Mouse (Mus musculus) MEL (cell line): ENCODE measurements around the gene Kank3. TPM values are rescaled to one million over a fixed set of nuclear protein-coding genes. Genes with fewer than 3 reads are reported as not detected.

Experiments used
- DNase-seq: peaks from one replicate; pipeline ENCODE4 v3.0.0; 2011; ENCODE audit warnings: low read depth, low spot score
- H3K27ac ChIP-seq: 2 replicates; pipeline ENCODE4 v1.5.1; 2012; ENCODE audit warnings: low read depth, mild to moderate bottlenecking, control low read depth, low read length, moderate library complexity; ENCODE audit not compliant: control insufficient read depth
- H3K27me3 ChIP-seq, 2 experiments: fragments of 150-350 bp in 1 of 2; sonication (generic) in 1 of 2; 2 replicates each; pipeline ENCODE4 v1.6.1; 2012; ENCODE audit warnings: low read length in 2 of 2, mild to moderate bottlenecking in 2 of 2, improper control_type of control experiment in 1 of 2, moderate library complexity in 1 of 2; ENCODE audit not compliant: insufficient read depth in 2 of 2, control insufficient read depth in 1 of 2
- H3K36me3 ChIP-seq, 2 experiments: 2 replicates each; pipeline ENCODE4 v1.6.1; 2012 to 2014; ENCODE audit warnings: low read length in 2 of 2, improper control_type of control experiment in 1 of 2, inconsistent platforms in 1 of 2, mild to moderate bottlenecking in 1 of 2; ENCODE audit not compliant: insufficient read depth in 2 of 2, control insufficient read depth in 1 of 2
- H3K4me1 ChIP-seq, 2 experiments: fragments of 150-350 bp in 1 of 2; sonication (generic) in 1 of 2; 2 replicates each; pipeline ENCODE4 v1.6.1; 2012; ENCODE audit warnings: low read length in 2 of 2, improper control_type of control experiment in 1 of 2, mild to moderate bottlenecking in 1 of 2; ENCODE audit not compliant: insufficient read depth in 2 of 2, control insufficient read depth in 1 of 2
- H3K4me3 ChIP-seq, 2 experiments: fragments of 150-350 bp in 1 of 2; sonication (generic) in 1 of 2; 2 replicates each; pipeline ENCODE4 v1.5.1; 2012; ENCODE audit warnings: low read depth in 2 of 2, low read length in 2 of 2, mild to moderate bottlenecking in 2 of 2, moderate library complexity in 2 of 2, control low read depth in 1 of 2, improper control_type of control experiment in 1 of 2; ENCODE audit not compliant: control insufficient read depth in 1 of 2, insufficient read depth in 1 of 2
- H3K79me2 ChIP-seq: 2 replicates; pipeline ENCODE4 v1.6.1; 2012; ENCODE audit warnings: mild to moderate bottlenecking, low read length, moderate library complexity; ENCODE audit not compliant: control insufficient read depth, poor library complexity, insufficient read depth
- H3K9ac ChIP-seq: 2 replicates; pipeline ENCODE4 v1.6.1; 2012; ENCODE audit warnings: low read depth, mild to moderate bottlenecking, control low read depth, low read length, moderate library complexity; ENCODE audit not compliant: control insufficient read depth, poor library complexity, severe bottlenecking
- H3K9me3 ChIP-seq: fragments of 150-350 bp; sonication (generic); replicated peaks from 2 replicates; pipeline ENCODE4 v1.6.1; 2012; ENCODE audit warnings: mild to moderate bottlenecking, low read length, improper control_type of control experiment, moderate library complexity; ENCODE audit not compliant: insufficient read depth
- BHLHE40 ChIP-seq: IDR thresholded peaks from 2 replicates; pipeline ENCODE4 v1.6.1; 2012; ENCODE audit warnings: low read depth, mild to moderate bottlenecking, inconsistent platforms, low read length, improper control_type of control experiment, borderline replicate concordance
- CHD1 ChIP-seq: IDR thresholded peaks from 2 replicates; pipeline ENCODE4 v1.6.1; 2012; ENCODE audit warnings: low read depth, mild to moderate bottlenecking, inconsistent platforms, low read length, improper control_type of control experiment
- CHD2 ChIP-seq: IDR thresholded peaks from 2 replicates; pipeline ENCODE4 v1.6.1; 2011; ENCODE audit warnings: low read length, improper control_type of control experiment
- CTCF ChIP-seq, 3 experiments: IDR thresholded peaks in 2 of 3; conservative IDR thresholded peaks in 1 of 3; 2 replicates each; pipeline ENCODE4 v1.5.1; 2011 to 2012; ENCODE audit warnings: low read length in 3 of 3, low read depth in 2 of 3, mild to moderate bottlenecking in 2 of 3, improper control_type of control experiment in 1 of 3, inconsistent platforms in 1 of 3, mixed read lengths in 1 of 3, moderate library complexity in 1 of 3; ENCODE audit not compliant: control insufficient read depth in 1 of 3, insufficient read depth in 1 of 3, poor library complexity in 1 of 3, severe bottlenecking in 1 of 3
- E2F4 ChIP-seq: IDR thresholded peaks from 2 replicates; pipeline ENCODE4 v1.6.1; 2011; ENCODE audit warnings: low read depth, low read length, improper control_type of control experiment, borderline replicate concordance
- ELF1 ChIP-seq: IDR thresholded peaks from 2 replicates; pipeline ENCODE4 v1.6.1; 2014; ENCODE audit warnings: low read depth, mild to moderate bottlenecking, inconsistent platforms, low read length, improper control_type of control experiment, moderate library complexity
- EP300 ChIP-seq, 2 experiments: IDR thresholded peaks; 2 replicates each; pipeline ENCODE4 v1.6.1; 2011; ENCODE audit warnings: improper control_type of control experiment in 2 of 2, low read length in 2 of 2, low read depth in 1 of 2, mild to moderate bottlenecking in 1 of 2
- GABPA ChIP-seq: IDR thresholded peaks from 2 replicates; pipeline ENCODE4 v1.6.1; 2012; ENCODE audit warnings: low read depth, mild to moderate bottlenecking, inconsistent platforms, low read length, improper control_type of control experiment, moderate library complexity
- GATA1 ChIP-seq: IDR thresholded peaks from 2 replicates; pipeline ENCODE4 v1.6.1; 2011; ENCODE audit warnings: low read depth, low read length, improper control_type of control experiment
- HCFC1 ChIP-seq: IDR thresholded peaks from 2 replicates; pipeline ENCODE4 v1.6.1; 2012; ENCODE audit warnings: low read depth, mild to moderate bottlenecking, inconsistent platforms, low read length, improper control_type of control experiment, moderate library complexity
- JUND ChIP-seq: IDR thresholded peaks from 2 replicates; pipeline ENCODE4 v1.6.1; 2011; ENCODE audit warnings: low read depth, mild to moderate bottlenecking, improper control_type of control experiment, low read length
- KAT2A ChIP-seq: conservative IDR thresholded peaks from 2 replicates; pipeline ENCODE4 v1.6.1; 2012; ENCODE audit warnings: low read depth, low read length, improper control_type of control experiment, inconsistent platforms
- MAFK ChIP-seq: IDR thresholded peaks from 2 replicates; pipeline ENCODE4 v1.6.1; 2011; ENCODE audit warnings: low read depth, mild to moderate bottlenecking, low read length, improper control_type of control experiment, borderline replicate concordance
- MAX ChIP-seq: IDR thresholded peaks from 2 replicates; pipeline ENCODE4 v1.6.1; 2011; ENCODE audit warnings: low read length, improper control_type of control experiment
- MAZ ChIP-seq: IDR thresholded peaks from 2 replicates; pipeline ENCODE4 v1.6.1; 2012; ENCODE audit warnings: low read depth, mild to moderate bottlenecking, inconsistent platforms, low read length, improper control_type of control experiment
- MEF2A ChIP-seq: IDR thresholded peaks from 2 replicates; pipeline ENCODE4 v1.6.1; 2014; ENCODE audit warnings: low read depth, mild to moderate bottlenecking, inconsistent platforms, low read length, improper control_type of control experiment; ENCODE audit not compliant: poor library complexity, insufficient replicate concordance, severe bottlenecking; ENCODE audit errors: extremely low read depth
- MXI1 ChIP-seq: IDR thresholded peaks from 2 replicates; pipeline ENCODE4 v1.6.1; 2011; ENCODE audit warnings: mild to moderate bottlenecking, low read depth, low read length, improper control_type of control experiment
- MYC ChIP-seq: IDR thresholded peaks from 2 replicates; pipeline ENCODE4 v1.6.1; 2011; ENCODE audit warnings: low read depth, mild to moderate bottlenecking, low read length, improper control_type of control experiment, moderate library complexity
- NRF1 ChIP-seq: IDR thresholded peaks from 2 replicates; pipeline ENCODE4 v1.6.1; 2014; ENCODE audit warnings: low read depth, mild to moderate bottlenecking, inconsistent platforms, low read length, improper control_type of control experiment, moderate library complexity; ENCODE audit not compliant: poor library complexity, insufficient read depth, severe bottlenecking
- POLR2AphosphoS5 ChIP-seq: IDR thresholded peaks from 2 replicates; pipeline ENCODE4 v1.6.1; 2012; ENCODE audit warnings: low read depth, borderline replicate concordance, mild to moderate bottlenecking, inconsistent platforms, low read length, moderate library complexity, mixed read lengths
- RAD21 ChIP-seq: IDR thresholded peaks from 2 replicates; pipeline ENCODE4 v1.6.1; 2011; ENCODE audit warnings: mild to moderate bottlenecking, low read depth, low read length, improper control_type of control experiment
- SMC3 ChIP-seq: IDR thresholded peaks from 2 replicates; pipeline ENCODE4 v1.6.1; 2011; ENCODE audit warnings: low read depth, low read length, improper control_type of control experiment
- TBP ChIP-seq: IDR thresholded peaks from 2 replicates; pipeline ENCODE4 v1.8.0; 2011; ENCODE audit warnings: low read depth, low read length, improper control_type of control experiment
- USF2 ChIP-seq, 2 experiments: IDR thresholded peaks; 2 replicates each; pipeline ENCODE4 v1.6.1; 2011 to 2012; ENCODE audit warnings: improper control_type of control experiment in 2 of 2, low read length in 2 of 2, borderline replicate concordance in 1 of 2, inconsistent platforms in 1 of 2, low read depth in 1 of 2, mild to moderate bottlenecking in 1 of 2; ENCODE audit not compliant: insufficient read depth in 1 of 2
- polyA plus RNA-seq, 2 experiments: library from polyadenylated mRNA; stranded (reverse) in 1 of 2; unstranded in 1 of 2; fragments of >175 nt in 1 of 2; fragments of >200 nt in 1 of 2; gene quantifications; 2 replicates each; pipeline versions ENCODE4 v1.2.1 to v1.2.4; 2012; ENCODE audit warnings: low replicate concordance in 2 of 2, low read depth in 1 of 2; ENCODE audit not compliant: insufficient read length in 2 of 2, insufficient read depth in 1 of 2, missing spikeins in 1 of 2
- total RNA-seq: library from RNA; depleted of rRNA; stranded (reverse); fragments of 300-350 nt; gene quantifications from 2 replicates; pipeline ENCODE4 v1.2.3, GENCODE M21; 2012

Kank3 gene
- total and polyA plus RNA-seq, 3 experiments, result 5.2 to 5.5 TPM; not detected in 1

- no peak for DNase-seq
- no peak overlapping the region for H3K9ac ChIP-seq
- TF ChIP-seq CTCF (IDR thresholded peaks at IDR 0.05 in 2 of 3, conservative IDR thresholded peaks at IDR 0.05 in 1 of 3; ENCODE audit: control insufficient read depth in 1 of 3, insufficient read depth in 1 of 3, low read depth in 2 of 3, low read length in 3 of 3, poor library complexity in 1 of 3, severe bottlenecking in 1 of 3) (no peak), USF2 (IDR thresholded peaks at IDR 0.05; ENCODE audit: borderline replicate concordance in 1 of 2, insufficient read depth in 1 of 2, low read depth in 1 of 2, low read length in 2 of 2) (no peak), SMC3 (no peak), E2F4 (no peak), CHD2 (no peak), EP300 (IDR thresholded peaks at IDR 0.05; ENCODE audit: low read depth in 1 of 2, low read length in 2 of 2) (no peak), GABPA (no peak), NRF1 (no peak), CHD1 (no peak), MAFK (no peak), MYC (no peak), KAT2A (no peak), HCFC1 (no peak), MAZ (no peak), JUND (no peak), GATA1 (no peak), MAX (no peak), MXI1 (no peak)
- no peaks in the 10 kb centered on the region for H3K79me2 ChIP-seq
- H3K36me3 ChIP-seq, result peaks cover 0 to 3% of the 10 kb centered on the region in 2 experiments; a peak in 1 of 4 replicates
- no peak overlapping the region for H3K4me3 ChIP-seq
- peaks cover 0 to 3% of the 10 kb centered on the region in 2 experiments; a peak in 2 of 4 replicates for H3K4me1 ChIP-seq
- H3K9me3 ChIP-seq, result no peaks in the 10 kb centered on the region
- H3K27ac ChIP-seq, result no peak overlapping the region
- H3K27me3 ChIP-seq, result no peaks in the 10 kb centered on the region
Measured at GRCm38 (mm10) chr17:33773871-33774572, 36.3 kb upstream of the Kank3 start.

DNA sequence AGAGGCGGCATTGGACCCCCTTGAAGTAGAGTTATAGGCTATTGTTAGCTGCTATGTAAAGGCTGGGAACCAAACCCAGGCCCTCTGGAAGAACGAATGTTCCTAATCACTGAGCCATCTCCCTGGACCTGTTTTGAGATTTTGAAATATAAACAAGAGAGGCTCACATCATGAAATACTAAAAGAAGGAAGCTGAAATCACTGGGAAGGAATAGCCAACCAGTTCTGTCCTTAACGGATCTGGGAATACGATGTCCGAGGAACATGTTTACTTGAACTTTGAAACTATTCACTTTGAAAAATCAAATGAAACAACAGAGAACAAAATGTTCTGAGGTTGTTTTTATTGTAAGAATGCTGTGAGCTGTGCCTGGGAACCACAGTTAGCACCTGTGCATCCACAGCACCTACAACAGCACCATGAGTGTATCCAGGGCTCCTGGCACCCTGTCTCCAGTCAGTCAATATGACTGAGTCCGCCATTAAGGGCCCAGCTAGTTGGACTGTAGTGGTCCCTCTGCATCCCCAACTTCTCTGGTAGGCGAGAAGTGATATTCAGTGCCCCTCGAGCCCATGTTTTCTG is 35.7 kb upstream of the Kank3 start:
- no peak overlapping the region for H3K4me3 ChIP-seq
- no peak overlapping the region for H3K9ac ChIP-seq
- no peak for DNase-seq
- H3K27me3 ChIP-seq, result no peaks in the 10 kb centered on the region
- H3K36me3 ChIP-seq, result peaks cover 0 to 8% of the 10 kb centered on the region in 2 experiments; a peak in 2 of 4 replicates
- H3K9me3 ChIP-seq, result no peaks in the 10 kb centered on the region
- H3K4me1 ChIP-seq, result peaks cover 0 to 9% of the 10 kb centered on the region in 2 experiments; a peak in 2 of 4 replicates
- TF ChIP-seq ELF1, result no peak
- TF ChIP-seq GATA1, result no peak
- no peak for TF ChIP-seq BHLHE40
- TF ChIP-seq MAZ, result no peak
- TF ChIP-seq TBP, result no peak
- TF ChIP-seq MAFK, result no peak
- no peak for TF ChIP-seq MEF2A
- TF ChIP-seq GABPA, result no peak
- TF ChIP-seq HCFC1, result no peak
- TF ChIP-seq RAD21, result no peak
- no peak for TF ChIP-seq POLR2AphosphoS5
- TF ChIP-seq MXI1, result no peak
- TF ChIP-seq CHD1, result no peak
- no peaks in the 10 kb centered on the region for H3K79me2 ChIP-seq
- H3K27ac ChIP-seq, result no peak overlapping the region
